Mouse (Mus musculus) C2C12 (cell line): ENCODE results near the gene Gm20388. TPM values are rescaled to one million over a fixed set of nuclear protein-coding genes. Genes with fewer than 3 reads are reported as not detected.
A peak's percentile ranks its signal among the peaks of the same experiment; 100 is the strongest.

Experiments
- H3K27me3 ChIP-seq: one replicate; pipeline ENCODE4 v1.6.1; 2011; ENCODE audit not compliant: control insufficient read depth, insufficient read depth, insufficient read length
- H3K36me3 ChIP-seq: one replicate; pipeline ENCODE4 v1.6.1; 2011; ENCODE audit not compliant: control insufficient read depth, insufficient read depth
- H3K4me3 ChIP-seq: one replicate; pipeline ENCODE4 v1.5.1; 2011; ENCODE audit warnings: mild to moderate bottlenecking, control low read depth; ENCODE audit not compliant: poor library complexity, insufficient read depth, severe bottlenecking
- H3K79me2 ChIP-seq: one replicate; pipeline ENCODE4 v1.6.1; 2011; ENCODE audit not compliant: control insufficient read depth, insufficient read depth
- H3K79me3 ChIP-seq: one replicate; pipeline ENCODE4 v1.6.1; 2011; ENCODE audit warnings: low read depth, control low read depth
- H3ac ChIP-seq: one replicate; pipeline ENCODE3; 2011; ENCODE audit warnings: low read depth; ENCODE audit not compliant: control insufficient read depth, insufficient read length
- CEBPB ChIP-seq: IDR thresholded peaks from one replicate; pipeline ENCODE4 v1.6.1; 2011; ENCODE audit warnings: low read depth, mild to moderate bottlenecking, control low read depth, moderate library complexity
- CTCF ChIP-seq: IDR thresholded peaks from one replicate; pipeline ENCODE4 v1.5.1; 2011; ENCODE audit not compliant: control insufficient read depth, insufficient read depth, insufficient read length
- FOSL1 ChIP-seq: IDR thresholded peaks from one replicate; pipeline ENCODE4 v1.8.0; 2011; ENCODE audit warnings: mild to moderate bottlenecking, low read length; ENCODE audit not compliant: poor library complexity, insufficient read depth, severe bottlenecking
- MAX ChIP-seq: IDR thresholded peaks from one replicate; pipeline ENCODE4 v1.6.1; 2011; ENCODE audit warnings: mild to moderate bottlenecking, control low read depth
- MYOD1 ChIP-seq: IDR thresholded peaks from one replicate; pipeline ENCODE4 v1.6.1; 2011; ENCODE audit warnings: low read depth; ENCODE audit not compliant: control insufficient read depth, insufficient read length
- MYOG ChIP-seq: IDR thresholded peaks from one replicate; pipeline ENCODE4 v1.6.1; 2011; ENCODE audit not compliant: control insufficient read depth, insufficient read length; ENCODE audit errors: extremely low read depth
- USF1 ChIP-seq: IDR thresholded peaks from one replicate; pipeline ENCODE4 v1.6.1; 2011; ENCODE audit warnings: low read depth, mild to moderate bottlenecking, control low read depth, moderate library complexity
- polyA plus RNA-seq: library from polyadenylated mRNA; unstranded; fragments of >200 nt; fragmentation: generic; extraction: Trizol; gene quantifications from one replicate; pipeline ENCODE4 v1.2.1, GENCODE M21; 2012; ENCODE audit warnings: missing spikeins

Gm20388 gene
- polyA plus RNA-seq, 1 experiment = 15.0 TPM

GRCm38 (mm10) chr8:123683321-123683720 lies 3772.7 kb downstream of the Gm20388 start:
- Histone ChIP-seq H3K4me3 (no peak overlapping the region), H3K79me3 (no peaks in the 10 kb centered on the region), H3K27me3 (no peaks in the 10 kb centered on the region), H3K79me2 (no peaks in the 10 kb centered on the region), H3ac (no peak overlapping the region), H3K36me3 (no peaks in the 10 kb centered on the region)
- no peak for TF ChIP-seq MAX
- TF ChIP-seq USF1 = no peak
- no peak for TF ChIP-seq CTCF
- TF ChIP-seq MYOG = no peak
- TF ChIP-seq FOSL1 = no peak
- no peak for TF ChIP-seq CEBPB
- TF ChIP-seq MYOD1 = no peak

GRCm38 (mm10) chr8:123684806-123685205 lies 3774.2 kb downstream of the Gm20388 start:
- Histone ChIP-seq H3ac (no peak overlapping the region), H3K79me2 (no peaks in the 10 kb centered on the region), H3K4me3 (no peak overlapping the region), H3K79me3 (no peaks in the 10 kb centered on the region), H3K36me3 (no peaks in the 10 kb centered on the region), H3K27me3 (no peaks in the 10 kb centered on the region)
- no peak for TF ChIP-seq USF1
- no peak for TF ChIP-seq CEBPB
- TF ChIP-seq MAX = peak; percentile 30
- no peak for TF ChIP-seq MYOD1
- no peak for TF ChIP-seq MYOG
- TF ChIP-seq FOSL1 = no peak

GRCm38 (mm10) chr8:123685477-123685876 lies 3774.8 kb downstream of the Gm20388 start:
- H3ac ChIP-seq = no peak overlapping the region
- TF ChIP-seq MYOD1 (no peak), FOSL1 (no peak), CEBPB (no peak), MAX (no peak), CTCF (no peak), USF1 (no peak), MYOG (no peak)
- no peaks in the 10 kb centered on the region for H3K36me3 ChIP-seq
- H3K27me3 ChIP-seq = no peaks in the 10 kb centered on the region
- no peaks in the 10 kb centered on the region for H3K79me3 ChIP-seq
- no peaks in the 10 kb centered on the region for H3K79me2 ChIP-seq
- no peak overlapping the region for H3K4me3 ChIP-seq

- H3K4me3 ChIP-seq = no peak overlapping the region
- no peaks in the 10 kb centered on the region for H3K36me3 ChIP-seq
- H3ac ChIP-seq = no peak overlapping the region
- no peak for TF ChIP-seq MYOG
- TF ChIP-seq USF1 = no peak
- TF ChIP-seq CTCF = no peak
- no peak for TF ChIP-seq MYOD1
- no peak for TF ChIP-seq MAX
- TF ChIP-seq CEBPB = no peak
- TF ChIP-seq FOSL1 = no peak
- no peaks in the 10 kb centered on the region for H3K79me2 ChIP-seq
- no peaks in the 10 kb centered on the region for H3K27me3 ChIP-seq
- no peaks in the 10 kb centered on the region for H3K79me3 ChIP-seq
These were observed 3777.2 kb downstream of the Gm20388 start for GRCm38 (mm10) chr8:123687826-123688225.

- Histone ChIP-seq H3K36me3 (no peaks in the 10 kb centered on the region), H3K27me3 (no peaks in the 10 kb centered on the region), H3K4me3 (no peak overlapping the region), H3K79me3 (no peaks in the 10 kb centered on the region), H3K79me2 (no peaks in the 10 kb centered on the region), H3ac (no peak overlapping the region)
- TF ChIP-seq USF1 (no peak), CEBPB (peak; percentile 99), MYOD1 (no peak), FOSL1 (peak; percentile 96), MYOG (no peak), MAX (peak; percentile 44)
These were observed 3781.7 kb downstream of the Gm20388 start for GRCm38 (mm10) chr8:123692165-123692962.
